Mouse (Mus musculus) natural killer cell, adult 2 months (primary cell): Measurements from ENCODE around the gene Kdm2b.

Source experiments
- DNase-seq, 2 experiments: peaks; one replicate each; pipeline ENCODE4 v3.0.0; 2022; ENCODE audit warnings: low spot score in 2 of 2

Gene Kdm2b

DNA sequence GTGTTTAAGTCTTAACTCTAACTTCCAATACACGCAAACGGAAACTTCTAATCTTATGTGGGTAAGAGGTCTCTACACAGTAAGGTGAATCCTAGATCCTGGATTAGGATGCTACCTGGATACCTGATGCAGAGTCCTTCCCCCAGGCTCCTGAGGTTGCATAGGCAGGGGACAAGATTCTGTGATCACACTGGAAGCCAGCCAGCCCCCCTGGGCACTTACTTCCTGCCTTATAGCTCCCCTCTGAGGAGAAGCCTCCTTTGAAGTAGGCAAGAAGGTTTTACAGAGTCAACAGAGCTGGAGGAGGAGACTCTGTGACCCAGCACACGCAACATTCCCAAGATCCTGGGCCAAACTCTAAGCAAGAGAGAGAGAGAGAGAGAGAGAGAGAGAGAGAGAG is 63.3 kb downstream of the Kdm2b start:
- DNase-seq, result no peak

DNA sequence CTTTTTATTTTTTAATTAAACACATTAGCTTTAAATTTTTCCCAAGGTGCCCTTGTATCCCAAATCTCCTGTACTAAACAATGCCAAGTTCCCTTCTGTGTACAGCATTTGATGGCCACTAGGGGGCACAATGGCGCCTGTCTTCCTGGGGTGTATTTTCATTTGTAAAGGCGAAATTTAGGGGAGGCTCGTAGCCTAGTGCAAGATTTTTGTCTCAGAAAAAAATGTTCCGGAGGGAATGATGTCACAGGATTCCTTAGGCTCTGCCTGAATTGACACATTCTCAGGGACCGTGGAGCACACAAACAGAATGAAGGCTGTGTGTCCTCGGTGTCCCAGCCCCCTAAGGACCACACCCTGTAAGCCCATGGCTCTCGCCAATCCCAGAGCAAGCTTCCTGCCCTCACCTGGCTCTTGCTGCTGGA is 64.1 kb downstream of the Kdm2b start:
- peak; percentile 46 to 71 for DNase-seq

GRCm38 (mm10) chr5:122923871-122924465 is 65.7 kb downstream of the Kdm2b start:
- DNase-seq, result no peak

DNA sequence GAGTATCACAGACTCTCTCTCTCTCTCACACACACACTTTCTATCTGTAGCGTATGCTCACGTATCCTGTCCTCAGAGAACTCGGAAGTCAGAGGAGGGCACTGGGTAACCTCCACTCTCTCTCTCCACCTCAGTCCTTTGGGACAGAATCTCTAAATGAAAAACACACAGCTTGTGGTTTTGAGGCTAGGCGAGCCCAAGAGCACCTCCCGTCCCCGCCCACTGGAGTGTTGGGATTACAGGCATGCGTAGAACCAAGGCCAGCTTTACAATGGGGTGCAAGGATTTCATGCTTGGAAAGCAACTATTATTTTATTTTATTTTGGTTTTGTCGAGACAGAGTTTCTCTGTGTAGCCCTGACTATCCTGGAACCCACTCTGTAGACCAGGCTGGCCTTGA is 67.7 kb downstream of the Kdm2b start:
- DNase-seq, result no peak

DNA sequence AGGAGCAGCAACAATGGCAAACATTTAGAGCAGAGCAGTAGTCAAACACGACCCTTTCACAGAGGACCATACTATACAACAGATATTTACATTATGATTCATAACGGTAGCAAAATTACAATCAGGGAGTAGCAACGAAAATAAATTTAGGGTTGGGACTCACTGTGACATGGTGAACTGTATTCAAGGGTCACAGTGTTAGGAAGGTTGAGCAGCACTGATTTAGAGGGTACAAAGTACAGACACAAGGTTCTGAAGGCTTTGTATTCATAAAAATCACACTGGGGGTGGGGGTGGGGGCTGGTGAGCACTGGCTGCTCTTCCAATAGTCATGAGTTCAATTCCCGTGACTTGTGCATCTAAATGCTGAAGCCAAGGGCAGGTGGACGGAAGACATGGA is 69.1 kb downstream of the Kdm2b start:
- DNase-seq, result no peak

- DNase-seq, result no peak
Measured at GRCm38 (mm10) chr5:122917982-122918711, 71.5 kb downstream of the Kdm2b start.

DNA sequence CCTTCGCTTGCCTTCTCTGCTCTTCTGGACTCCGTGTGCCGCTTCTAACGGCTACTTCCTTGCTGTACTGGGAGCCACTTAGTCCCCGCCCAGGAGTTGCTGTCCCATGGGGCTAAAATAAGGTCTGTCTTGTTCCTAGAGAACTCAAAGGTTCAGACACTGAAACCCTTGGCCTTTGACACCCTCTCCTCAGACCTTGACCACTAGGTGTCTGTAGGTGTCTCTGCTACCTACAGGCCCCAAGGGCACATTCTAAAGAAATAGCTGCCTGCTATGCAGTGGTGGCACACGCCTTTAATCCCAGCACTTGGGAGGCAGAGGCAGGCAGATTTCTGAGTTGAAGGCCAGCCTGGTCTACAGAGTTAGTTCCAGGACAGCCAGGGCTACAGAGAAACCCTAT is 73.5 kb downstream of the Kdm2b start:
- no peak for DNase-seq

DNA sequence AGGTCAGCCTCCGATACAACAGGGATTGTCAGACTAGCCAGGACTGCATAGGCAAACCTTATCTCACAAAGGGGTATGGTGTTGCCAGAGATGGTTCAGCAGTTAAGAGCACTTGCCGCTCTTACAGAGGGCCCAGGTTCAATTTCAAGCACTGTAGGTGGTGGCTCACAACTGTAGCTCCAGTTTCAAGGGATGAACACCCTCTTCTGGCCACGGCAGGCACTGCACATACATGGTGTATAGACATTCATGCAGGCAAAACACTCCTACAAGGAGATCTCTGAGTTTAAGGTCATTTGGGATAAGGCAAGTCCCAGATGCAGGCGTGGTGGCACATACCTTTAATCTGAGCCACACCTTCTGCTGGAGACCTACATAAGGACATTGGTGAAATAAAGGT is 76.8 kb downstream of the Kdm2b start:
- no peak for DNase-seq

DNA sequence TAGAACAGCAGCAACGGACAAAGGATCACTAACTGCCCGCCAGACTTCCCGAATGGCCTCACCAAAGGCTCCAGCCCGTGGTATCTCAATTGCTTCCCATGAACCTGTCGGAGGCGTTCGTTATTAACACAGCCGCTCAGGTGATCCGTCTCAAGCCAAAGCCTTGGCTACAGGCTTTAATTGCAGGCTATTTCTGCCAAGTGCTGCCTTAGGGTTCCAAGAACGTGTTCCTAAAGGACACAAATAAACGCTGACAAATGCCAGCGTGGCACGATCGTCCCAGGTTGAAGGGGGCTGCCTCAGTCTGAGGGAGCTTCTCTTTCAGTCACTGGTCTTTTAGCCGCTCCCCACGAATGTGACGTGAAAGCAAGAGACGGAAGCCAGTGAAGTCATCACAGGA is 80.1 kb downstream of the Kdm2b start:
- no peak for DNase-seq

DNA sequence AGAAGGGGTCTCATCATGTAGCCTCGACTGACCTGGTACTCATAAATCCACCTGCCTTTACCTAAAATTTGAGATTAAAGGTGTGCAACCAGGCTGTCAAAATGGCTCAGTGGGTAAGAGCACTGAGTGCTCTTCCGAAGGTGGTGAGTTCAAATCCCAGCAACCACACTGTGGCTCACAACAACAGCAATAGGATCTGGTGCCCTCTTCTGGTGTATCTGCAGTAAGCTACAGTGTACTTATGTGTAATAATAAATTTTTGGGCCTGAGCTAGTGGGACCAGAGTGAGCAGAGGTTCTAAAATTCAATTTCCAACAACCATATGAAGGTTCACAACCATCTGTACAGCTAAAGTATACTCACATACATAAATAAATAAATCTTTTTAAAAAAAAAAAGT is 81.6 kb downstream of the Kdm2b start:
- no peak for DNase-seq

DNA sequence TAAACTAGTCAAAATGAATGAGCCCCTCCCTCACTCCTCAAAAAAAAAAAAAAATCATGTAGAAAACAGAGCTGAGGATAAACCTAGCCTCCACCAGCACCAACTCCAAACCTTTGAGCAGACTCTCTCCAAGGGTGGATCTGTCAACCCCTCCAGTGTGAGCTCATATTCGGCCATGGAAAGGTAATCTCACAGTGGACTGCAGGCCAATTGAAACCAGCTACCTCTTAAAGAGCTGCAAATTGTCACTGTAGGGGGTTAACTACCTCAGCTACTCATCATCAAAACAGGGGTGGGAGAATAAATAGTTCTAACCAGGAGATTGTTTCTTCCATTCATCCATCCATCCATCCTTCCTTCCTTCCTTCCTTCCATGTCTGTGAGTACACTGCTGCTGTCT is 82.4 kb downstream of the Kdm2b start:
- no peak for DNase-seq

DNA sequence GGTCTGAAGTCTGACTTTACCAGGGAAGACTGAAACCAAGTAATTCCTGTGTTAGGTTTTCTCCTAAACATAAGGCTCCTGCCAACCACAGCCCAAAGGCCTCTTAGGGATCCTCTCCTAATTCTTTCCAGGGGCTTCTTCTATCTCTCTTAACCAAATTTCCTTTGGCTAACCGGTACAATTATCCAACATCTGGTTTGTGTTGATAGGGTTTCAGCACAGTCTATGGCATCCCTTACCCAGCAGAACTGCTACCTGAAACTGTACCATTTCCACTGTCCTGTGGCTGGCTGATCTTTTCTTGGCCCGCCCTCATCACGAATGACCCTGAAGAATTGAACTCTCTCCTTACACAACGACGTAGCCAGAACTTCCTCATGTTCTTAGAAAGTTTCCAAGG is 86.5 kb downstream of the Kdm2b start:
- no peak for DNase-seq

GRCm38 (mm10) chr5:122902228-122902627 is 87.4 kb downstream of the Kdm2b start:
- DNase-seq, result no peak

- DNase-seq, result no peak
Measured at GRCm38 (mm10) chr5:122901666-122902065, 88.0 kb downstream of the Kdm2b start.

DNA sequence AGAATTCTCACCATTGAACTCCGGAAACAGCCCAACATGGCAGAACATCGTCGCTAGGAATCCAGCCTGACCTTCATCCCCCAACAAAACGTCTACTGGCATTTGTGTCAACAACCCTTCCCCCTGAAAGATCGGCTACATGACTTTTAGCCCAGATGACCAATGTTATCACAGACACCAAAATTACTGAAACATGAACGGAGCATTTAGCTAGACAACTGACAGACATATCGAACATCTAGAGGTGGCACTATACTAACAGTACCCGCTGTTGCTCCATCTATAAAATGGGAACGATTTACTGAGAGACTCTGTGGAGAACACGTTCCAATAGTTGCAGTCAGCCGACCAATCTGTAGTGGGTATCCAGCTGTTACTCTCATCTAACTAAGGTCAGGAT is 88.4 kb downstream of the Kdm2b start:
- no peak for DNase-seq

GRCm38 (mm10) chr5:122900558-122901171 is 89.0 kb downstream of the Kdm2b start:
- DNase-seq, result no peak

GRCm38 (mm10) chr5:122899777-122900557 is 89.7 kb downstream of the Kdm2b start:
- DNase-seq, result peak; percentile 65 to 81

GRCm38 (mm10) chr5:122898963-122899776 is 90.5 kb downstream of the Kdm2b start:
- peak in 1 of 2 experiments; percentile 28 for DNase-seq

DNA sequence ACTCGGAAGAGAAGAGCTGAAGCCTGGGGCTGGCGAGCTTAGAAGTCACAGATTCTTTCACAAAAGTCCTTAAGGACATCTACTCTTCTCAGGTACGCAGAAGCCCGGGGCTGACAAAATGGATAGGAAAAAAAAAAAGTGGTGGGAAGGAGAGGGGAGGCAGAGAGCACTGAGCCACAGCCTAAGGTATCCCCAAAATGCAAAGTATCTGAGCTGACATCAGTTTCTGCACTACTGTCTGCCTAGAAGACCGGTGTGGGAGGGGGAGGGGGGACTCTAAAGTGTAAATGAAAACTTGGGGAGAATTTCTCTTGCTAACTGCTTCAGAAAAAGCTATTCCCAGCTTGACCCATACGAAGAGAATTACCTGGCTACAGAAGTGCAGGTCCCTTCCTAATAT is 91.5 kb downstream of the Kdm2b start:
- no peak for DNase-seq

DNA sequence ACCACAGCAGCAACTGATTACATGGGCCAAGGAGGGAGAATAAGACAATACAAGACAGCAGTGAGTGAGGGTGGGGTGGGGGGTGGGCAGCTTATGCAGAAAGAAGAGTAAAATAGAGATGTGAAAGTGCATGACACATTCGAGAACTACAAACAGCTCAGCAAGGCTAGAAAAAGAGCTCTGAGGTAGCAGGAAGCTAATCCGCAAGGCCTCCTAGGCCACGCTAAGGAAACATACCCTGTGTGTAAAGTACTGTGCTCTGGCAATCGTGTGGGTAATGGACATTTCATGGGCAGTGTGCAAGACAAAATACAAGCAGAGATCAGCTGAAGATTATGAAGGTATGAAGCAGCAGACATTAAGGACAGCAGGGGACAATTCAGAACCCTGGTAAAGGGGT is 94.8 kb downstream of the Kdm2b start:
- DNase-seq, result peak in 1 of 2 experiments; percentile 26

DNA sequence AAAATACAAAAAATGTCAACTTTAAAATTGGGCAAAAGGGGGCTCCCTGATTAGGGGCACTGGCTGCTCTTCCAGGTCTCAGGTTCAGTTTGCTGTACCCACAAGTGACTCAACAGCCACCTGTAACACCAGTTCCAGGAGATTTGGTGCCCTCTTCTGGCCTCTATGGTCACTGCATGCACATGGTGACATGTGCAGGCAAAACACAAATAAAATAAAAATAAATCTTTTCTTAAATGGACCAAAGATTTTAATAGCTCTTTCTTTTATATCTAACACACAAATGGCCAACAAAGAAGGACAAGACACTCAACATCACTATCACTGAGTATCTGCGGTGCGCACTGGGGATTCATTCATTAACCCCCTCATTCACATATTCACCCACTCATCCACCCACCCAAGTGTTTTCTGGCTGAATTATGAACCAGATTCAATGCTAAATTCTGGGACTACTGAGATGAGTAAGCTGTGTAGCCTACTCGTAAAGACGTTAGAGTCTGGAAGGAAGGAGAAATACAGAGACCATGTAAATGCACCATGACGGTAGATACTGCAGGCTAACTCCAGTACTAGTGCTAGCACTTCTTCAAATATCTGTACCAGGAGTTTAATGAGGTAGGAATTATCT is 95.5 kb downstream of the Kdm2b start:
- DNase-seq, result peak; percentile 55 to 79
